Mouse (Mus musculus) limb, embryonic 15.5 days (tissue): ENCODE data around the gene Ephb3. TPM values are rescaled to one million over a fixed set of nuclear protein-coding genes. Genes with fewer than 3 reads are reported as not detected.

Experiments
- ATAC-seq: fragments of 200-750 bp; cut with Nextera tagmentation; 2 replicates; pipeline ENCODE4 v1.8.0; 2017; ENCODE audit warnings: low read depth, moderate TSS enrichment; ENCODE audit not compliant: insufficient number of reproducible peaks, low FRiP score, low TSS enrichment
- H3K27ac ChIP-seq: fragments of 300-500 bp; sonication (generic); 2 replicates; pipeline ENCODE4 v1.5.1; 2015; ENCODE audit warnings: moderate library complexity, mild to moderate bottlenecking, inconsistent platforms
- H3K27me3 ChIP-seq: fragments of 300-500 bp; sonication (generic); 2 replicates; pipeline ENCODE4 v1.6.1; 2015; ENCODE audit warnings: inconsistent platforms
- H3K36me3 ChIP-seq: fragments of 300-500 bp; sonication (generic); 2 replicates; pipeline ENCODE4 v1.6.1; 2015; ENCODE audit warnings: inconsistent platforms
- H3K4me1 ChIP-seq: fragments of 300-500 bp; sonication (generic); 2 replicates; pipeline ENCODE4 v1.6.1; 2015; ENCODE audit warnings: inconsistent platforms
- H3K4me2 ChIP-seq: fragments of 300-500 bp; sonication (generic); 2 replicates; pipeline ENCODE4 v1.6.1; 2015; ENCODE audit warnings: mild to moderate bottlenecking, inconsistent platforms
- H3K4me3 ChIP-seq: fragments of 300-500 bp; sonication (generic); 2 replicates; pipeline ENCODE4 v1.5.1; 2015; ENCODE audit warnings: mild to moderate bottlenecking, inconsistent platforms
- H3K9ac ChIP-seq: fragments of 300-500 bp; sonication (generic); 2 replicates; pipeline ENCODE4 v1.6.1; 2015; ENCODE audit warnings: inconsistent platforms
- H3K9me3 ChIP-seq: fragments of 300-500 bp; sonication (generic); 2 replicates; pipeline ENCODE4 v1.6.1; 2016; ENCODE audit warnings: inconsistent platforms
- WGBS: fragments of 180-500 bp; shearing (Covaris S2); methylation state at CpG from one replicate; pipeline ENCODE4 v1.1.7; 2015; 5-methylcytosine and 5-hydroxymethylcytosine counted together
- polyA plus RNA-seq: library from polyadenylated mRNA; unstranded; fragments of >200 nt; fragmentation: Nextera tagmentation; extraction: Ambion mirVana; gene quantifications from 2 replicates; pipeline ENCODE4 v1.2.1, GENCODE M21; 2015

The Ephb3 gene
- polyA plus RNA-seq, 1 experiment from 2014 or later = 43.8 TPM

DNA sequence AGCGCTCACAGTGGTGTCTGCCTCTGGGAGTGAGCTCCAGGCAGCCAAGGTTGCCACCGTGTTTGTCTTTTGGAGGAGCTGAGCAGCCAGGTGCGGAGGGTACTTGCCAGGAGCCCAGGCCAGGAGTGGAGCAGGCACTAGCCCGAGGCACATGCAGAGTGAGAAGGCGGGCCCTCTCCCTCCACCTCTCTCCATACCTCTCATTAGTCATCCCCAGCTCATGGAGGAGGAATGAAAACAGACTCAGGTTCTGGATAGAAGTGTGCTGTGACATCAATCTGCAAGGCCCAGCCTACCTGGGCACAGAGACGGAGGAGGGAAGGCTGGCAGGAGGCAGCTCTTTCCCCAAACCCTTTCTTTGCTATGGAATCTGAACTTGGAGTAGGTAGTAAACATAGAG is 22.1 kb downstream of the Ephb3 start:
- WGBS = 55% methylated on average over 6 of the region's 6 CpGs
- no peak for ATAC-seq
- peaks cover 49% of the 10 kb centered on the region for H3K4me1 ChIP-seq

DNA sequence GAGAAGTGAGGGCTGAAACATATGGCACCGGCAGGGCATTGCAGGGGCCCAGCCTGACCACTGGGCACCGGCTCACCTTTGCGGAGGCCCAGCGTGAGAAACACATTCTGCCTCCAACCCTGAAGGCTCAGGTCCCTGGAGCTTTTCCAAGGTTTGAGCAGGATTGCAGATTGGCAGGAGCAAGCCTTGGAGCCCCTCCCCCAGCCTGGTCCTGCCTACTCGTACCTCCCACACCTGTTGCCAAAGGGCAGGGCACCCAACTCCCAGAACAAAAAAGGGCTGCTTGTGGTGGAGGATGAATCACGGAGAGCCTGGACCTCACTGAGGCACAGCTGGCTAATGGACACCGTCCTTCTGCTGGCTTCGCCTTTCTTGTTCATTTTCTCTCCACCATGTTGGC is 30.6 kb downstream of the Ephb3 start:
- Histone ChIP-seq H3K4me1 (peaks cover 35% of the 10 kb centered on the region), H3K36me3 (no peaks in the 10 kb centered on the region), H3K27ac (no peak overlapping the region), H3K9ac (no peak overlapping the region), H3K9me3 (no peaks in the 10 kb centered on the region), H3K4me3 (no peak overlapping the region), H3K27me3 (no peaks in the 10 kb centered on the region), H3K4me2 (no peak overlapping the region)
- WGBS = 56% methylated on average over 8 of the region's 8 CpGs
- no peak for ATAC-seq

More for the DNA sequence above, 22.1 kb downstream of the Ephb3 start:
- peaks cover 26% of the 10 kb centered on the region for H3K36me3 ChIP-seq
- no peak overlapping the region for H3K4me3 ChIP-seq
- H3K27me3 ChIP-seq = no peaks in the 10 kb centered on the region
- peak overlapping the region; percentile 69 for H3K27ac ChIP-seq
- H3K4me2 ChIP-seq = no peak overlapping the region
- H3K9ac ChIP-seq = no peak overlapping the region
- no peaks in the 10 kb centered on the region for H3K9me3 ChIP-seq

DNA sequence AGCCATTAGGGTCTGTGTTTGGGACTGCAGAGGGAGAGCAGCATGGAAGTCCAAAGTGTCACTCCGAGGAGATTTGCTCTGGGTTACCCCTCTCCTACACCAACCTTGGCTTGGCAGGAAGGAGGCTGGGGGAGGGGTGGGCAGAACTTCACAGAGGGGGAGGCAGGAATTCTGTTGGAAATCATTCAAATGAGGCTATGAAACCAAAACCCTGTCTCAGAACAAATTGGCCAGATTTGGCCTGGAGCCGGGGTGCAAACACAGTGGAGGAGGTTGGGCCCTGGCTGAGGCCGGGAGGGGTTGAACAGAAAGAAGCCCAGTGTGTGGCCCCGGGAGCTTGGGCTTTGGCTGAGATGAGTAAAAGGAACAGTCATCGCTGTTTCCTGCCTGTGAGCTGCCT is 34.2 kb downstream of the Ephb3 start:
- no peaks in the 10 kb centered on the region for H3K9me3 ChIP-seq
- ATAC-seq = 0 out of 2 replicates have a peak, but pooled peaks have one; percentile 33
- H3K36me3 ChIP-seq = no peaks in the 10 kb centered on the region
- no peak overlapping the region for H3K4me3 ChIP-seq
- WGBS = 8% methylated on average over 5 of the region's 5 CpGs
- H3K9ac ChIP-seq = 0 out of 2 replicates have a peak overlapping the region, but pooled peaks have one; percentile 7
- H3K27ac ChIP-seq = peak overlapping the region; percentile 78
- H3K4me1 ChIP-seq = peaks cover 57% of the 10 kb centered on the region
- H3K4me2 ChIP-seq = peak overlapping the region; percentile 19; the same call in 1 of the 2 replicates
- H3K27me3 ChIP-seq = no peaks in the 10 kb centered on the region

DNA sequence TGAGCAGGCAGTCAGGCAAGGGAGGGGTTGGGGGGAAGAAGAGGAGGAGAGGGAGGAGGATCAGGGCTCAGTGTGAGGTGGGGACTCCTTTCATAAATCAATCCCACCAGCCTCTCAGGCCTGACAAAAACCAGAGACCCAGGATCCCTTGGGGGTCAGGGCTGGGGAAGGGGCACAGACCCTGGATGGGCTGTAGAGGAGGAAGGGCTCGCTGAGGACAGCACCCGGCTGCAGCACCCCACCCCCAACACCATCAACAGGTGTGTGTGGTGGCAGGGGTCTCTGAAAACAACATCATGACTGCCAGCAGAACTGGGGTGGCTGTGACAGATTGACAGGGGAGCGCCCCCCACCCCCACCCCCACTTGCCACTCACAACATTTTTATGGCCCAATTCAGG is 36.0 kb downstream of the Ephb3 start:
- no peak overlapping the region for H3K4me2 ChIP-seq
- H3K4me1 ChIP-seq = peaks cover 66% of the 10 kb centered on the region
- no peaks in the 10 kb centered on the region for H3K36me3 ChIP-seq
- no peaks in the 10 kb centered on the region for H3K9me3 ChIP-seq
- peak overlapping the region; percentile 78 for H3K27ac ChIP-seq
- ATAC-seq = 0 out of 2 replicates have a peak, but pooled peaks have one; percentile 6
- H3K9ac ChIP-seq = no peak overlapping the region
- H3K27me3 ChIP-seq = no peaks in the 10 kb centered on the region
- no peak overlapping the region for H3K4me3 ChIP-seq
- 25% methylated on average over 3 of the region's 3 CpGs for WGBS

DNA sequence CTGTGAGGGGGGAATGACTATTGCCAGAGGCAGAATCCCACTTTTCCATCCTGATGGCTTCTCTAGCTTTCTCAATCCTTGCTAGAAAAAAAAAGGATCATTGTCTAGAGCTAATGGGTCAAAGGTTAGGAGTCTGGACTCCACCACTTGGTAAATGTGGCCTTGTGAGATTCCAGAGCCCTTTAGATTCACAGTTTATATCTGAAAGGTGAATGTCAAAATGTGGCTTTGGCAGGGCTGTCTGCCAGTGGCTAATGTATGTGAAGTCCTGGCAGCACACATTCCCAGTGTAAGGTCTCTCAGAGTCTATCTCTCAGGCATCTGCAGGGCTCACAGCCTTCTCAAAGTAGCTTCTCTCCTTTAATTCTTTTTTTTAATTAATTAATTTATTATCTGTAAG is 36.5 kb downstream of the Ephb3 start:
- Histone ChIP-seq H3K4me1 (peaks cover 70% of the 10 kb centered on the region), H3K4me3 (no peak overlapping the region), H3K27ac (peak overlapping the region; percentile 78), H3K9ac (no peak overlapping the region), H3K4me2 (no peak overlapping the region), H3K36me3 (no peaks in the 10 kb centered on the region), H3K27me3 (no peaks in the 10 kb centered on the region), H3K9me3 (no peaks in the 10 kb centered on the region)
- no peak for ATAC-seq

DNA sequence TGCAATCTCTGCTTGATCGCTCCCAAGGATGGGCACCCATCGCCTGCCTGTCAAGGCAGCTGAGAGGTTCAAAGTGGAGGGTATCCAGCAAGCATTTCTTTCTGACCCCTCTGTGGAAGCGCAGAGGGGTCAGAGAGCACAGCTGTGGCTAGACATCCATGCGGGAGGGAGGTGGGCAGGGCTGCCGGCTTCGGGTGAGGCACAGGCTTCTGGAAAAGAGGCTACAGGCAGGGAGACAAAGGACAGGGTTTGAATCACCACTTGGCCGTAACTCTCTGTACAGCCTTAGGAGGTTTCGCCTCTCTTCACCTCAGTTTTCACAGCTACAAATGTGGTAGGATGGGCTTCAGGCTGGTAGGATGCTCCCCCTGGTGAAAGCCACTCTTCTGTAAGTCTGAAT is 38.4 kb downstream of the Ephb3 start:
- no peaks in the 10 kb centered on the region for H3K9me3 ChIP-seq
- no peaks in the 10 kb centered on the region for H3K36me3 ChIP-seq
- no peak for ATAC-seq
- H3K4me1 ChIP-seq = peaks cover 86% of the 10 kb centered on the region
- H3K4me3 ChIP-seq = no peak overlapping the region
- H3K9ac ChIP-seq = no peak overlapping the region
- no peaks in the 10 kb centered on the region for H3K27me3 ChIP-seq
- H3K27ac ChIP-seq = no peak overlapping the region
- WGBS = 49% methylated on average over 8 of the region's 8 CpGs
- no peak overlapping the region for H3K4me2 ChIP-seq

DNA sequence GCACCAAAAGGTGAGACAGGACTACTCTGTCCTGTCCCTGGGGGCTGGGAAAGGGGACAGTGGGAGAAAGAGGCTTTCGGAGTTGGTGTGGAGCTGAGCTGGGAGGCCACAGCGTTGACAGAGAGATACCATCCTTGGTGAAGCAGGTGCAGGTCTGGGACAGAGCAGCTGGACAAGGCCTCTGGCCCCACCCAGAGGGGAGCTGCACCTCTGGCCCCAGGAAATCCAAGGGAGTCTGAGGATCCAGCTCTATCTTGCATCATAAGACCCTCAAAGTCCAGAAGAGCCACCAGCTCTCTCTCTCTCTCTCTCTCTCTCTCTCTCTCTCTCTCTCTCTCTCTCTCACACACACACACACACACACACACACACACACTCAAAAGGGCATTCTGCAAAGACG is 40.2 kb downstream of the Ephb3 start:
- H3K27ac ChIP-seq = peak overlapping the region; percentile 90; the same call in 1 of the 2 replicates
- peaks cover 83% of the 10 kb centered on the region for H3K4me1 ChIP-seq
- no peaks in the 10 kb centered on the region for H3K9me3 ChIP-seq
- H3K27me3 ChIP-seq = no peaks in the 10 kb centered on the region
- no peak overlapping the region for H3K9ac ChIP-seq
- no peaks in the 10 kb centered on the region for H3K36me3 ChIP-seq
- 53% methylated on average over 3 of the region's 3 CpGs for WGBS
- no peak overlapping the region for H3K4me3 ChIP-seq
- H3K4me2 ChIP-seq = no peak overlapping the region
- no peak for ATAC-seq

DNA sequence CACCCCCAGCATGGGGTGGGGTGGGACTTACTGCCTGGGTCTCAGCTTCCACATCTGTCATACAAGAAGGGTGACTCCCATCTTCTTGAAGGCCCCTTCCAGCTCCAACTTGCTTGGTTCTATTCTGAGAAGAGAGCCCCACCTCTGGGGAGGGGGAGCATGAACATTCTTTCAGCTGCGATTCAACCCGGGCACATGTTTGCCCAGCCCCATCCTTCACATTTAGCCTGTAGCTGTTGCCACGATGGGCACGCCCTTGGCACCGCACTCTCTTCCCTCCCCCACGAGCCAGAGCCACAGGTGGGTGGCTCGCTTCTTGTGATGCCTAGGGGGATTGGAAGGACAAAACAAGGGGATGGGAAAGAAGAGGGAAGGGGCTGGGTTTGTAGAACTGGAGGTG is 40.8 kb downstream of the Ephb3 start:
- no peak overlapping the region; the same call in 1 of the 2 replicates for H3K4me3 ChIP-seq
- H3K9me3 ChIP-seq = no peaks in the 10 kb centered on the region
- peak overlapping the region; percentile 90 for H3K27ac ChIP-seq
- 0 out of 2 replicates have a peak overlapping the region, but pooled peaks have one; percentile 7 for H3K4me2 ChIP-seq
- peaks cover 79% of the 10 kb centered on the region for H3K4me1 ChIP-seq
- ATAC-seq = no peak
- no peaks in the 10 kb centered on the region for H3K27me3 ChIP-seq
- H3K9ac ChIP-seq = no peak overlapping the region
- H3K36me3 ChIP-seq = no peaks in the 10 kb centered on the region
- WGBS = 13% methylated on average over 7 of the region's 7 CpGs

DNA sequence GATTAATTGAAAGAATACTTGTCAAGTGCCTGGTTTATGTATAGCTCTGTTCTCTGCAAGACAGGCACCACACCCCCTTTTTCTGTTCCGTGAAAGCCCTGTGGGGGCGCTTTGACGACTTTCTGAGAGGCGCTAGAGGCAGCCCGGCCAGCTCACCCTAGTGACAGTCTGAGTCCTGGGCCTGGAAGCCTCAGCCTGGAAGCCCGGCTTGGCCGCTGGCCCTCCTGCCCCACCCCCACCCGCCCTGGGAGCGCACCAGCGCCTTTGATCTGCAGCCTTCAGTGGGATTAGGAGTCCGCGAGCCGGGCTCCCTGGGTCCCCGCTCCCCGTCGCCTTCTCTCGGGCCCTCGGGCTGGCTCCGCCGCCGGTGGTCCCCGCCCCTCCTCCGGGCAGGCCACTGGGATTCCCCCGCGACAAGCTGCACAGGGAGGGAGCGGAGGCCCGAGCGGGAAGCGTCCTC is 41.4 kb downstream of the Ephb3 start:
- peak overlapping the region; percentile 85 for H3K4me2 ChIP-seq
- H3K9ac ChIP-seq = peak overlapping the region; percentile 7; the same call in 1 of the 2 replicates
- peak overlapping the region; percentile 43 for H3K4me3 ChIP-seq
- peak; percentile 71 for ATAC-seq
- peak overlapping the region; percentile 90 for H3K27ac ChIP-seq
- H3K36me3 ChIP-seq = no peaks in the 10 kb centered on the region
- no peaks in the 10 kb centered on the region for H3K27me3 ChIP-seq
- peaks cover 74% of the 10 kb centered on the region for H3K4me1 ChIP-seq
- WGBS = under 1% methylated on average over 28 of the region's 29 CpGs
- H3K9me3 ChIP-seq = no peaks in the 10 kb centered on the region

DNA sequence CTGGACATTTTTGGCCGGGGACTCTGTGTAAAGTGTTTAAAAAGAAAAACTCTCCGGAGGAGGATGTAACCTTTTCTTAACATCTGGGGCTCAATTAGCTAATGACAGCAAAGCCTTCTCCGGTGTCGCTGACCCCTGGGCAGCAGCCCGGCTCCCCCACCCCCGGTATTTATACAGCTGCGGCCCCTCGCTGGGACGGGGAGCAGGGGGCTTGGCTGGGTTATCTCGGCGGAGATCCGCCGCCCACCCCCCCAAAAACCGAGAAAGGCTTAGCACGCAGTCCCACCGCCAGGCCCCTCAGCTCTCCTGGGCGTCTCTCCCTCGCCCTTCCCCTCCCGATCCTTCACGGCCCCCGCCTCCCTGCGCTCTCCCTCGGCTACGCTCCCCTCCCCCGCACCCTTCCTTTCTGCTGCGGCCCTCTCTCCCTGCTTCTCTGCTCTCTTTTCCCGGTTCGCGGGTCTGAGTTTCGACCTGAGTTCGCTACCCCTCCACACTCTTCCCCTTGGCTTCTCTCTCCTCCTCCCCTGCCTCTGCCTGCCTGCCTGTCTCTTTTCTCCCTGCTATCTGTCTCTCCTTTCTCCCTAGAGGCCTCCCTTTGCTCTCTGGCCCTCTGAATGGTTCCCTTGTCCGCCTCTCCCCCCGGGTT is 42.0 kb downstream of the Ephb3 start:
- Histone ChIP-seq H3K4me3 (peak overlapping the region; percentile 43), H3K27me3 (no peaks in the 10 kb centered on the region), H3K36me3 (no peaks in the 10 kb centered on the region), H3K9ac (peak overlapping the region; percentile 7), H3K4me1 (peaks cover 72% of the 10 kb centered on the region), H3K27ac (peak overlapping the region; percentile 90), H3K9me3 (no peaks in the 10 kb centered on the region), H3K4me2 (peak overlapping the region; percentile 85)
- no peak for ATAC-seq
- 2% methylated on average over 30 of the region's 33 CpGs for WGBS

DNA sequence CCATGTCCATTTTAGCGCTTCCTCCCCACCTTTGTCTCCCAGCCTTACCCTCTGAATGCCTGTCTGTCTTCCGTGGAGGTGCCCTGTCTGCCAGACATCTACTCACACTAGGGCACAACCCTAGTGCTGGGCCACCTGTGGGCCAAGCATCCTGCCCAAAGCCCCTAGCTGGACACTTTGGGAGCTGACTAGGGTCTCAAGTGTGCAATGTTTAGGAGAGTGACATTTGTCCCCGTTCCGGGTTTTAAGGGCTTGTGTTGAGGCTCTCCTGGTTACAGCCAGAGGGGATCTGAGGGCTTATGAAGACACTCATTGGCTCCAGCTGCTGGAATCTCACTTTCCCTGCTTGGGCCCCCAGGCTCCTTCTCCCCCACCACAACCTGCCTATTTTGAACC is 42.5 kb downstream of the Ephb3 start:
- H3K9ac ChIP-seq = 0 out of 2 replicates have a peak overlapping the region, but pooled peaks have one; percentile 7
- no peak for ATAC-seq
- H3K9me3 ChIP-seq = no peaks in the 10 kb centered on the region
- H3K27me3 ChIP-seq = no peaks in the 10 kb centered on the region
- H3K4me1 ChIP-seq = peaks cover 73% of the 10 kb centered on the region
- H3K36me3 ChIP-seq = no peaks in the 10 kb centered on the region
- peak overlapping the region; percentile 90 for H3K27ac ChIP-seq
- WGBS = 4% methylated on average over 4 of the region's 4 CpGs
- peak overlapping the region; percentile 43 for H3K4me3 ChIP-seq
- peak overlapping the region; percentile 85 for H3K4me2 ChIP-seq

DNA sequence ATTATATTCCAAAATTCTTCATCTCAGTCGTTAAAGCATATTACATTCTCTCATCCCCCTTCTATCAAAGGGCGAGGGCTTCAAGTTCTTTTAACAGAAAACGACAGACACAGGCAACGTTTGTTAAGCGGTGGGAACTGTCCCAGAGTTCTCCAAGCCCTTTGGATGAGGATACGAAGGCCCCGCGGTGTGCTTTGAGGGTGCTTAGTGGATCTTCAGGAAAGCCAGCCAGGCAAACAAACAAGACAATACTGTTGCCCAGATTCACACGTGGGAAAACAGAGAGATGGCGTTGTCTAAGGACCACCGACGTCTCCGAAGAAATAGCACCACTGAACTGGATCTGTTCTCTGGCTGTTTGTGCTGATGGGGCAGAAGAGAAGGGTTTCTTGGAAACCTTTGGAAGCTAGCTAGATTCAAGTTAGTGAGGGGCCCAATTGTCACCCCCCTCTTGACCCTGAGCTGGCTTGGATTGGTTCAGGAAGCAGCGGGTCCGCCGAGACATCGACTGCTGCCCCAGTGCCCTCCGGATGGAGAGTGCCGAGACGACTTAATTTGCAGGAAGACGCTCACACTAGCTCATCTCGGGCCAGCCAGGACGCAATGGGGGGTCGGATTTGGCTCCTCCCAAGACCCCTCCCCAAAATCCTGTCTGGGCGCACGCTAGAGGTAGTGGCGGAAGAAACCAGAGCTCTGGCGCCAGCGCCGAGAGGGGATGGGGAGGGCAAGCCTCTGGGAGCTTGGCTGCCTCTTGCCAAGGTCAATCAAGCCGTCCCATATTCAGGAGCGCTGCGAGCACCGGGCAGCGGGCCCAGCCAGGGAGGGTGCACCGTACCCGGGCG is 43.5 kb downstream of the Ephb3 start:
- H3K4me1 ChIP-seq = peaks cover 74% of the 10 kb centered on the region
- H3K9ac ChIP-seq = peak overlapping the region; percentile 27; the same call in 1 of the 2 replicates
- H3K9me3 ChIP-seq = no peaks in the 10 kb centered on the region
- H3K36me3 ChIP-seq = no peaks in the 10 kb centered on the region
- ATAC-seq = peak; percentile 53
- peak overlapping the region; percentile 90 for H3K27ac ChIP-seq
- H3K4me3 ChIP-seq = peak overlapping the region; percentile 44
- H3K4me2 ChIP-seq = peak overlapping the region; percentile 92
- WGBS = 6% methylated on average over 38 of the region's 38 CpGs
- H3K27me3 ChIP-seq = no peaks in the 10 kb centered on the region
